Mouse (Mus musculus): ENCODE measurements at regions not wholly inside any gene's neighbourhood (a gene's known extent, or its start where the extent isn't known, plus 50 kb on each side); places are given as distances from the start of the nearest gene placed in this dataset.
A peak's percentile ranks its signal among the peaks of the same experiment; 100 is the strongest.

- no peak for DNase-seq
These were observed 413.4 kb upstream of the Impad1 start for GRCm38 (mm10) chr4:5206394-5207099.

- DNase-seq, result no peak
These were observed 412.4 kb upstream of the Impad1 start for GRCm38 (mm10) chr4:5205328-5206208.

- DNase-seq, result no peak
These were observed 401.1 kb upstream of the Impad1 start for GRCm38 (mm10) chr4:5194272-5194671.

GRCm38 (mm10) chr4:5181591-5181990 is 388.4 kb upstream of the Impad1 start:
- no peak for DNase-seq

- DNase-seq, result no peak
These were observed 386.0 kb upstream of the Impad1 start for GRCm38 (mm10) chr4:5178991-5179693.

- no peak for DNase-seq
These were observed 372.1 kb upstream of the Impad1 start for GRCm38 (mm10) chr4:5165263-5165662.

GRCm38 (mm10) chr4:5160931-5161330 is 367.8 kb upstream of the Impad1 start:
- no peak for DNase-seq

- DNase-seq, result no peak
These were observed 337.6 kb upstream of the Impad1 start for GRCm38 (mm10) chr4:5130726-5131125.

- DNase-seq, result no peak
These were observed 332.9 kb upstream of the Impad1 start for GRCm38 (mm10) chr4:5126059-5126458.

GRCm38 (mm10) chr4:5098411-5098810 is 305.3 kb upstream of the Impad1 start:
- DNase-seq, result no peak

GRCm38 (mm10) chr4:5078723-5079122 is 285.6 kb upstream of the Impad1 start:
- DNase-seq, result no peak

- DNase-seq, result no peak
These were observed 281.6 kb upstream of the Impad1 start for GRCm38 (mm10) chr4:5074754-5075153.

- no peak for DNase-seq
These were observed 278.1 kb upstream of the Impad1 start for GRCm38 (mm10) chr4:5071243-5071642.

GRCm38 (mm10) chr4:5059290-5059955 is 266.3 kb upstream of the Impad1 start:
- DNase-seq, result no peak

GRCm38 (mm10) chr4:5029929-5030328 is 236.8 kb upstream of the Impad1 start:
- DNase-seq, result no peak

- DNase-seq, result no peak
These were observed 194.3 kb upstream of the Impad1 start for GRCm38 (mm10) chr4:4987491-4987890.

- no peak for DNase-seq
These were observed 190.5 kb upstream of the Impad1 start for GRCm38 (mm10) chr4:4983474-4984194.

GRCm38 (mm10) chr4:4971800-4972319 is 178.7 kb upstream of the Impad1 start:
- DNase-seq, result peak; percentile 1

GRCm38 (mm10) chr4:4948956-4949355 is 155.8 kb upstream of the Impad1 start:
- no peak for DNase-seq

GRCm38 (mm10) chr4:4944498-4944897 is 151.3 kb upstream of the Impad1 start:
- no peak for DNase-seq

GRCm38 (mm10) chr4:4925741-4926140 is 132.6 kb upstream of the Impad1 start:
- no peak for DNase-seq

- no peak for DNase-seq
These were observed 127.1 kb upstream of the Impad1 start for GRCm38 (mm10) chr4:4920256-4920655.

Measured in lung, postnatal 14 days (tissue).